Mouse (Mus musculus): ENCODE data around the gene Gm49403. TPM values are rescaled to one million over a fixed set of nuclear protein-coding genes. Genes with fewer than 3 reads are reported as not detected.
"Not testable (repeated sequence)": the region's sequence is repeated elsewhere in the genome, so short reads cannot be mapped to it uniquely, and the experiment has no call there.

The Gm49403 gene
- total and polyA plus RNA-seq, 2 experiments from 2014 or later, result not detected

GRCm38 (mm10) chr19:8859018-8859417 is 24.7 kb upstream of the Gm49403 start:
- Histone ChIP-seq H3K4me2 (ENCODE audit: low read depth, low read length) (no peak overlapping the region), H3K9ac (replicated peaks; ENCODE audit: low read depth, low read length) (no peak overlapping the region), H3K4me3 (ENCODE audit: low read depth, low read length) (no peak overlapping the region), H3K4me1 (ENCODE audit: control insufficient read depth, insufficient read depth) (no peaks in the 10 kb centered on the region), H3K27ac (ENCODE audit: low read depth) (no peak overlapping the region), H3K36me3 (replicated peaks; ENCODE audit: control insufficient read depth, insufficient read depth, low read length) (no peaks in the 10 kb centered on the region), H3K27me3 (ENCODE audit: control insufficient read depth, insufficient read depth, low read length) (no peaks in the 10 kb centered on the region), H3K9me3 (replicated peaks; ENCODE audit: control insufficient read depth, low read length) (no peaks in the 10 kb centered on the region)
- DNase-seq (ENCODE audit: low spot score), result no peak
- no peak for ATAC-seq (ENCODE audit: insufficient read depth, low read depth)
- WGBS, result 24% methylated on average over 1 of the region's 1 CpGs
- peak; percentile 37 for TF ChIP-seq CTCF (IDR thresholded peaks at IDR 0.05; ENCODE audit: low read depth)
- TF ChIP-seq EP300 (IDR thresholded peaks at IDR 0.05; ENCODE audit: low read depth), result no peak

- Histone ChIP-seq H3K9me3 (replicated peaks; ENCODE audit: control insufficient read depth, low read length) (no peaks in the 10 kb centered on the region), H3K4me2 (ENCODE audit: low read depth, low read length) (no peak overlapping the region), H3K27me3 (ENCODE audit: control insufficient read depth, insufficient read depth, low read length) (no peaks in the 10 kb centered on the region), H3K9ac (replicated peaks; ENCODE audit: low read depth, low read length) (no peak overlapping the region), H3K36me3 (replicated peaks; ENCODE audit: control insufficient read depth, insufficient read depth, low read length) (no peaks in the 10 kb centered on the region), H3K27ac (ENCODE audit: low read depth) (no peak overlapping the region), H3K4me1 (ENCODE audit: control insufficient read depth, insufficient read depth) (no peaks in the 10 kb centered on the region), H3K4me3 (ENCODE audit: low read depth, low read length) (no peak overlapping the region)
- DNase-seq (ENCODE audit: low spot score) (no peak), ATAC-seq (ENCODE audit: insufficient read depth, low read depth) (no peak)
- WGBS, result 71% methylated on average over 6 of the region's 6 CpGs
- TF ChIP-seq CTCF (IDR thresholded peaks at IDR 0.05; ENCODE audit: low read depth) (no peak), EP300 (IDR thresholded peaks at IDR 0.05; ENCODE audit: low read depth) (no peak)
Measured at GRCm38 (mm10) chr19:8864265-8864664, 19.5 kb upstream of the Gm49403 start.

- 72% methylated on average over 2 of the region's 3 CpGs for WGBS
- peak overlapping the region; percentile 71 for H3K4me3 ChIP-seq (ENCODE audit: low read depth, low read length)
- peak overlapping the region; percentile 92; the same call in 1 of the 2 replicates for H3K9ac ChIP-seq (replicated peaks; ENCODE audit: low read depth, low read length)
Measured at GRCm38 (mm10) chr19:8870381-8870780, 13.3 kb upstream of the Gm49403 start.

GRCm38 (mm10) chr19:8870838-8871237 is 12.9 kb upstream of the Gm49403 start:
- Histone ChIP-seq H3K4me3 (ENCODE audit: low read depth, low read length) (peak overlapping the region; percentile 71), H3K4me1 (ENCODE audit: control insufficient read depth, insufficient read depth) (no peaks in the 10 kb centered on the region; the same call in 1 of the 2 replicates), H3K9ac (replicated peaks; ENCODE audit: low read depth, low read length) (peak overlapping the region; percentile 92), H3K27me3 (ENCODE audit: control insufficient read depth, insufficient read depth, low read length) (no peaks in the 10 kb centered on the region), H3K4me2 (ENCODE audit: low read depth, low read length) (peak overlapping the region; percentile 79), H3K27ac (ENCODE audit: low read depth) (peak overlapping the region; percentile 85), H3K36me3 (replicated peaks; ENCODE audit: control insufficient read depth, insufficient read depth, low read length) (peaks cover 26% of the 10 kb centered on the region), H3K9me3 (replicated peaks; ENCODE audit: control insufficient read depth, low read length) (no peaks in the 10 kb centered on the region)
- peak; percentile 19 for DNase-seq (ENCODE audit: low spot score)
- ATAC-seq (ENCODE audit: insufficient read depth, low read depth), result no peak
- no peak for TF ChIP-seq EP300 (IDR thresholded peaks at IDR 0.05; ENCODE audit: low read depth)
- TF ChIP-seq CTCF (IDR thresholded peaks at IDR 0.05; ENCODE audit: low read depth), result no peak
- 27% methylated on average over 9 of the region's 9 CpGs for WGBS

More at GRCm38 (mm10) chr19:8870381-8870780, 13.3 kb upstream of the Gm49403 start:
- H3K9me3 ChIP-seq (replicated peaks; ENCODE audit: control insufficient read depth, low read length); H3K4me1 ChIP-seq (ENCODE audit: control insufficient read depth, insufficient read depth); ATAC-seq (ENCODE audit: insufficient read depth, low read depth); DNase-seq (ENCODE audit: low spot score); H3K27me3 ChIP-seq (ENCODE audit: control insufficient read depth, insufficient read depth, low read length): not testable (repeated sequence)
- H3K4me2 ChIP-seq (ENCODE audit: low read depth, low read length), result peak overlapping the region; percentile 79
- peaks cover 21% of the 10 kb centered on the region for H3K36me3 ChIP-seq (replicated peaks; ENCODE audit: control insufficient read depth, insufficient read depth, low read length)
- peak overlapping the region; percentile 85 for H3K27ac ChIP-seq (ENCODE audit: low read depth)

GRCm38 (mm10) chr19:8871267-8872186 is 12.2 kb upstream of the Gm49403 start, which contains the start of gene Ubxn1:
Gene Ubxn1, plus strand, starts transcription at chr19:8871496.
- H3K9ac ChIP-seq (replicated peaks; ENCODE audit: low read depth, low read length), result peak within 1 kb of the TSS; percentile 92
- H3K27ac ChIP-seq (ENCODE audit: low read depth), result peak within 1 kb of the TSS; percentile 85
- no peaks in the 10 kb centered on the region for H3K9me3 ChIP-seq (replicated peaks; ENCODE audit: control insufficient read depth, low read length)
- peak; percentile 99 for DNase-seq (ENCODE audit: low spot score)
- peak within 1 kb of the TSS; percentile 79 for H3K4me2 ChIP-seq (ENCODE audit: low read depth, low read length)
- no peaks in the 10 kb centered on the region for H3K27me3 ChIP-seq (ENCODE audit: control insufficient read depth, insufficient read depth, low read length)
- peak; percentile 98 for ATAC-seq (ENCODE audit: insufficient read depth, low read depth)
- no peaks in the 10 kb centered on the region; the same call in 1 of the 2 replicates for H3K4me1 ChIP-seq (ENCODE audit: control insufficient read depth, insufficient read depth)
- WGBS, result under 1% methylated on average over 59 of the region's 59 CpGs
- peaks cover 33% of the 10 kb centered on the region for H3K36me3 ChIP-seq (replicated peaks; ENCODE audit: control insufficient read depth, insufficient read depth, low read length)
- TF ChIP-seq CTCF (IDR thresholded peaks at IDR 0.05; ENCODE audit: low read depth) (no peak), EP300 (IDR thresholded peaks at IDR 0.05; ENCODE audit: low read depth) (0 out of 2 replicates have a peak, but pooled peaks have one; percentile 61)
- H3K4me3 ChIP-seq (ENCODE audit: low read depth, low read length), result peak within 1 kb of the TSS; percentile 71

All from heart, postnatal 0 days (tissue).